Mouse (Mus musculus) Muller cell, postnatal 12 days (primary cell): ENCODE data around the gene Gria4.
A peak's percentile ranks its signal among the peaks of the same experiment; 100 is the strongest.
"Not testable (repeated sequence)": the region's sequence is repeated elsewhere in the genome, so short reads cannot be mapped to it uniquely, and the experiment has no call there.

Experiments used
- DNase-seq: peaks from one replicate; pipeline ENCODE4 v3.0.0-alpha.2; 2015; ENCODE audit errors: inconsistent ontology term

The Gria4 gene

DNA sequence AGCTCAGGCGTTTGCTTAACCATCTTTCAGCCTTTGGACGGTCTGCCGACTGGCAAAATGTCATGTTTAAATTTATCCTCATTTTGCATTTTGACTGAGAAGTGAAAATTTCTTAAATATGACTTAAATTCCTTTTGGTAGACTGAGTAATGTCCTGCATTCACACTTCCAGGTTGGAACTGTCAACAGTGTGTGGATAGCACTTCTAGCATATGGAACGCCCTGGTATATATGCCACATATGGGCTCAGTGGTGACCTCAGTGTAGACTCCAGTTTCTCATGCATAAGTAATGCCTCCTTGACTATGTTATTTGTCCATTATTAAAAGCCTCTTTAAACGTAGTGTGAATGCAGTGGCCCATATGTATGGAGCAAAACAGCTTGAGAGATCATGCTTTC is 222.4 kb downstream of the Gria4 start:
- DNase-seq = no peak

DNA sequence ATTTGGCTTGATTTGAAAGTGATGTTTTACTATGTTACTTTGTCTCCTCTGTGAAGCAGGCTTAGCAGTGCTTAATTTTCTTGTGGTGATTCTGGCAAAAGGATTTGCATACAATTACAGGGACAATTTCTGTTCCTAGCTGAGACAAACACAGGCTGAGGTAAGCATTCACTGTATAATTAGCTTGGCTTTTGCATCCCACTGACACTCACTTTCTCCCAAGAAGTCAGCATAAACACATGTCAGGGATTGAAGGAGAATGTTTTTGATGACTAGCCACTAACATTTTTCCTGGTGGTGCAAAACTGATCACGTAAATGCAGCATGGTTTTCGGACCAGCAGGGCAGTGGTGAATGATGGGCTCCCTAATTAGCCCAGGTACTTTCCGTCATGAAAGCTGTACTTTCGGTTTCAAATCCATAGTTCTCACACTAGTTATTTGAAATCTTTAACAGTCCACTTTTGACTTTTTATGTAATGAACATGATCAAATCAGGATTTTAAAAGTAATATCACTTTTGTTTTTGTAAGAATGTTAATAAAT is 240.5 kb downstream of the Gria4 start:
- DNase-seq = peak; percentile 37

DNA sequence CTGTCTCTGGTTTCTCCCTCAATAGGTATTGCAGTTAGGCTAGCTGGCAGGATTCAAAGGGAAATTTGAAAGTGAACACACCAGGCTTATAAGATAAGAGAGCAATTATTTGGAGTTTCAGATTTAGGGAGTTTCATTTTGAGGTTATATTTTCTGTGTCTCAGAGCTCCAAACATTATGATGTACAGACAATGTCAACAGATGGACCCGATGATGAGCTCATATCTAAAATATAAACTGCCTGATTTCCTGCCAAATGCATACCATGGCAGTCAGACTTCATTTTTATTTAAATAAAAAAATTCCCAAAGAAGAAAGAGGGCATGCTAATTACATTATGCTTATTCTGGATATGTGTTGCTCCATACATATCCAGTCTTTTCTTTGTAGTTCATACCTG is 256.8 kb downstream of the Gria4 start:
- no peak for DNase-seq

DNA sequence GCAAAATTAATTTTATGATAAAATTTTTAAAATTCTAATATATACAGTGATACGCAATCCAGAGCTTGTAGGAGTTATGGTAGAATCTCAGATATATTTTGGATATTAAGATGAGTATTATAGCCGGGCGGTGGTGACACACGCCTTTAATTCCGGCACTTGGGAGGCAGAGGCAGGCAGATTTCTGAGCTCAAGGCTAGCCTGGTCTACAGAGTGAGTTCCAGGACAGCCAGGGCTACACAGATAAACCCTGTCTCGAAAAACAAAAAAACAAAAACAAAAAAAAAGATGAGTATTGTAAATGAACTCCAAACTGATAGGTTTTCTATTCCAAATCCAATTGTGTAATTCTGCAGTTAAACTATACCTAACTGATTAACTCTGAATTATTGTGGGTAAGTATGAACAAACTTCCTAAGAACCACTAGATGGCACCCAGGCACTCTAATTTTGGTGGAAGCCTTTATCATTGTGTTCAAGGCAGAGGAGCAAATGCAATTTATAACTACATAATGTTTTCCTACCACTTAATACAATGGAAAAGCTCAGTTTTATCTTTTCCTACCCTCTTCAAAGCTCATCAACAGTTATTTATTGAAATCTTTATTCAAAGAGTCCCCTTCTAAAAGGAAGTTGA is 259.4 kb downstream of the Gria4 start:
- peak; percentile 48 for DNase-seq

DNA sequence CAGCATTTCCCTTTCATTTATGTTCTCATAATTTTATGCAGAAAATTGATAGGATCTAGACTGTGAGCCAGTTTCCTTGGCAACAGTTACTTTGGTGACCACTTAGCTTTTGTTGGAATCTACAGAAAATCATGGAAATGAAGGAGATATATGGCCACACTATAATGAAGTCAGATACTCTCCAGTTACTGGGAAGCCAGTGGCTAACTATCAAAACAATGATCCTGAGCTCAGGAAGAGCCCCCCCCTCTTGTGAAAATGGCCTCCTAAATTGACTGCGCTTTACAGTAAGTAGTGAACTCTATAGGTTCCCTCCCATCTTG is 281.5 kb downstream of the Gria4 start:
- DNase-seq = no peak

DNA sequence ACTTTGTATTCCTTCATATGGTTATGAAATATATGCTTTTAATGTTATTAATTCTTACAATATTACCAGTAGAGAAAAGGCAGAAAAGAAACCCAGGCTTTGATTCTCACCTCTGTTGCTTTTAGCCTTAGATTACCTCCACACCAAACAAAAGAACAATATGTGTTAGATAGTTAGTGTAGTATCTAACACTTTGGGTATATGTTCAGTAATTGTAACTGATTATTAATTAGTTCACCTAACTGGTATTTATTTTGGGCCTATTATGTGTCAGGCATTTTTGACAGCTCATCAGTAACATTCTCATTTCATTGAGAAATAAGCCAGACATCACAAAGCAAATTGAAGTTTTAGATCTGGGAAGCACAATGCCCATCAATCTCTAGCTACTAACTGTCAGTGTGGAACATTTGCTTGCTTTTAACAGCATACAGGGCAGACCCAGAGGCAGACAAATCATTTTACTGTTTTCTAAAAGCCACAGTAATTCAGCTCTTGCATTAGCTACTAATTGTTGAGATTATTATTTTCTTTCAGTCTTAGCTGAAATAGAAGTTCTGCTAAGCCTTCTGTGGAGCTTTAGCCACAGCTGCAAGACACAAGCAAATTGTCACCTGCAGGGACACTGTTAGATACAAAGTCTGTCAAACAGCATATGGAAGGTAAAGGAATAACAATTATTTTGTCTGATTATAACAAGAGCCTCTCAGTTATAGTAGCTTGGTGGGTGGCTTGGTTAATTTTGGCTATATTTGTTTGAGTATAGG is 282.1 kb downstream of the Gria4 start:
- no peak for DNase-seq

DNA sequence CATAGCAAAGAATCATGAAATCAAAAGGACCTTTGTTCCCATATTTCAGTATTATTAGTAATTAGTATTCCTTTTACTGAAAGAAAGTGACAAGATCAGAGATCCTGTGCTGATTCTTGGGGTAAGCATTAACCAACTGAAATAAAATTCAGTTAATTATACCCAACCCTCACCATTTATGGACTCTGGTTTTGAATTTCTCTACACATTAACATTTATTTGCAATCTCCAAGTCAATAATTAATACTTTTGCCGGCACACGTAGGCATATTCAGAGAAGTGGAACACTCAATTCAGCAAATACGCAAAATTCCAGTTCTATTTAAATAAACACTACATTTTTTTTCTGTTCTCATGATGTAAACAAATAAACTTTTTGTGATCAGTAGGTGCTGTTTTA is 289.9 kb downstream of the Gria4 start:
- DNase-seq = no peak

DNA sequence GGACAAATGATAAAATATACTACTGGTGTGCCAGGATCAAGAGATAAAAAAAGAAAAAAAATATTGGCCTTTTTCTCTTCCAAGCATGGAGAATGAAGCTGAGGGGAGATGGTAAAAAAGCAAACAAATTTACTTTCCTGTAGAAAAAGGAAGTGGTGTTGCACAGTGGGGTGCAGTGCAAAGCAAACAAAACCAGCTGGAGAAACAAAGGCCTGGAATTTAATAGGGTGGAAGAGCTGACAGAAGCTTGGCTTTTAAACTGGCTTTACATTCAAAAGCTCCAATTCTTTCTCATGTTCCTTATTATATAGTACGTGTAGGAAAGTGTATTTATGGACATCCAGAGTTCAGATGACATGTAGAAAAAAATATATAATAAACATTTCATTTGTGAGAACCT is 290.9 kb downstream of the Gria4 start:
- DNase-seq = peak; percentile 17

DNA sequence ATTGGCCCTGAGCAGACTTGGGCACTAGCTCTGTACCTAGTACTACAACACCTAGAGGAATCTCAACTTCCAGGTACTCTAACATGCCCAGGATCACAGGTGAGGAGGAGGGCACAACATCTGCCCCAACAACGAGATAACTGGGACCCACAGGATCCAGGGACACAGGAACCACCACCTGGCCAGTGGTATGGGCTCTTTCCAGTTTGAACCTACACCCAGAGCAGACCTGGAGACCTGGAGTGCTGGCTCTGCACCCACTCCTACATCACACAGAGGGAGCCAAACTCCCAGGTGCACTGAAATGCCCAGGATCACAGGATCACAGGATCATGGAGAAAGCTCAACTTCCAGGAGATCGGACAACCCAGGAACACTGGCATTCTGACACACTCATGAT is 309.6 kb downstream of the Gria4 start:
- no peak for DNase-seq

DNA sequence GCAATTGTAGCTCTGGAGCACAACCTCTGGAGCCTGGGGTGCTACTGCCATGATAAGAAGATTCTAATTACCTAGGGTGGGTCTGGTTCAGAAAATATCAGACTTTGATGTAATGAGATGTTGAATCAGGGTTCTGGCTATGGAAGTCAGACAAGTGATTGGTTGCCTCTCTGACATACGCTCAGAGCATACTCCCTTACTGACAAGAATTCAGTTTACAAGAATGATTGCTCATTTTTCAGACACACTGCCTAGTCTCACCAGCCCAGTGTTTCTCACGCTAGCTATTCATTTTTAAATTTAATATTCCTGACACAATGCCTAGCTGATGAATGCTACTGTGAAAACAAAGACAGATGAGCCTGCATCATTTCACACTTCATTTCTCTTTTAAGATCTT is 311.5 kb downstream of the Gria4 start:
- DNase-seq = peak; percentile 14

DNA sequence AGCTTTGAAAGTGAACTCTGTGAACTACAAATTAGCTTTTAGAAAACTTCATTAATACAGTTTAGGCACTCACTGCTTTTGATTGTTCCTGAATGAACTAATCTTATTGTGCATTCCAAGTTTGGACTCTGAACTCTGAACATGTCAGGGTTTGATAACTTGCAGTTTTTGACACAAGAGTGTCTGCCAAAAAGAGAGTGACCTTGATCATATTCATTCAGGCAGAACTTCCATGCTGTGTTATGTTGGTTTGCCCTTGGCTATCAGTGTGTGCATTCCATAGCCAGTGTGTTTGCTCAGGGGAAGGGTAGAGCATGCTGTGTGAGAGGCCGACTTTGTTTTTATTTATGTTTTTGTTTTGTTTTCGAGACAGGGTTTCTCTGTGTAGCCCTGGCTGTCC is 325.2 kb downstream of the Gria4 start:
- peak; percentile 93 for DNase-seq

DNA sequence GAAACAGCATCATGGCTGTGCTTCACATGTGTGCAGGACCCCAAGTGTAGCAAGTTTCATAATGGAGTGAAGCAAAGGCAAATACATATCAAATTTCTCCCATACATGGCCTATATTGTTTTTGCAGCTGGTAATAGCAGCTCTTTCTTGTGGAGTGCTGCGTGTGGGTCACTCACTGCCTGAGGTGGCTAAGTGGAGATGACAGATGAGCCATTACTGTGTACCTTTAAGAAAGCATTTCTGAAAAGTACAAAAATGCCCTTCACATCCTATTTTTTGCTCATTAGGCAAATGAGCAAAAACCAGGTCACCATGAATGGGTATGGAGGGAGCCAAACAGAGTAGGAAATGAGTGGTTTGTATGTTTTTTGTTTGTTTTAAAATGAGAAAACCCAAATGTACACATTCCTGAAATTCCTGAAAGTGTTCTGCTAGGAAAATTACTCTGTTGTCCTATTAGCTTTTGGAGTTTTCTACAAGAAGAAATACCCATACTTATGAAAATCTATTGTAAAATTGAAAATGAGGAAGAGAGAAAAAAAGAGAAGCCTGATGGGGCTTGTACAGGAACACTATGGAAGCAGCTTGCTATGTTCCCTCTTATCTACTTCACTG is 336.5 kb downstream of the Gria4 start:
- DNase-seq = peak; percentile 91

DNA sequence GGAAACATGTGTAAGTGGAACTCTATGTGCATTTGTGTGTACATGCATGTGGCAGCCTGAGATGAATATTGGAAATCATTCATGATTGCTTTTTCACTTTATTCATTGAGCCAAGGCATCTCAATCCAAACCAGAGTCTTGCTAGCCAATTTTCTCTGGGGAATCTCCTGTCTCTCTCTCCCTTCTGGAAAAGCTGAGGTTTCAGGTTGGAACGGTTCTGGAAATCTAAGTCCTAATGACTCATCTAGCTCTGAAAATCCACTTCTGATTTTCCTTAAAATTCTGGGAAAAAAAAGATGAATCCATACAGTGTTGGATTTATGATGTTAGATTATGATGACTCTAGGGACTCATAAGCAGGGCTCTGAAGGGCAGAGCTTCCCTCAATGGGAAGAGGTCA is 337.8 kb downstream of the Gria4 start:
- peak; percentile 15 for DNase-seq

DNA sequence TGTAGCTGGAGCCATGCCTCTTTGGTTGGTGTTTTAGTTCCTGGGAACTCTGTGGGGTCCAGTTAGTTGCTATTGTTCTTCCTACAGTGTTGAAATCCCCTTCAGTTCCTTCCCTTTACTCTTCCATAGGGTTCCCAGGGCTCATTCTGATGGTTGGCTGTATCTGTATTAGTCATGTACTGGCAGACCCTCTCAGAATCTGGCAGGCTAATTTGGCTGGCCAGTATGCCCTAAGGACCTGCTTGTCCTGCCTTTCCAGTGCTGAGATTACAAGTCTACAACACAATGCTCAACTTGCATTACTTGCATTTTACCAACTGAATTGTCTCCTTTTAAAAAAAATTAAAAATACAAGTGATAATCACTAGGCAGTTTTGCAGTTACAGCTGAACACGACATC is 338.4 kb downstream of the Gria4 start:
- DNase-seq = peak; percentile 54

DNA sequence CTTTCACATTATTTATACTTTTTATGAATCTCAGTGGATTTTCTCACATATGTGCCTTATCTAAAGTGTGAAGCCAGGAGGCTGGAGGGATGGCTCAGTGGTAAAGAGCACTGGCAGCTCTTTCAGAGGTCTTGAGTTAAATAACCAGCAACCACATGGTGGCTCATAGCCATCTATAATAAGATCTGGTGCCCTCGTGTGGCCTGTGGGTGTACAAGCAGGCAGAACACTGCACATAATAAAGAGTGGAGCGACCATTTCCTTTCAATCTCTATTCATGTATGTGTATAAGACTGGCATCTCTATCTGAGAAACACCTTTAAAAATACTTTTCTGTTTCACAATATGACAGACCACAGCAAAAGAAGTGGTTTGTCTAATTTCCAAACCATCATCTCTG is 353.1 kb downstream of the Gria4 start:
- peak; percentile 9 for DNase-seq

DNA sequence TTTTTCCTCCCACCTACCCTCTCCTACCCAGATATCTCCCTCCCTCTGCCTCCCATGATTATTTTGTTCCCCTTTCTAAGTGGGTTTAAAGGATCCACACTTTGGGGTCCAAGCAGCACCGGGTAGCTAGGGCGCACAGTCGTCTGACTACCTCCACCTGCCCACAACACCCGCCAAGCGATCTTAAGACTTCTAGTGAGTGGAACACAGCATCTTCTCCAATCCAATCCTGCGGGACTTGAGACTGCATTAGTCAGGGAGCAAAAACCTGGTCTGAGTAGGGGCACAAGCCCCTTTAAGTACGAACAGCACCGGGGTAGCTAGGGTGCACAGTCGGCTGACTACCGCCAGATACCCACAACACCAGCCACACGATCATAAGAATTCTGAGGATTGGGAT is 395.2 kb downstream of the Gria4 start:
- DNase-seq = not testable (repeated sequence)

DNA sequence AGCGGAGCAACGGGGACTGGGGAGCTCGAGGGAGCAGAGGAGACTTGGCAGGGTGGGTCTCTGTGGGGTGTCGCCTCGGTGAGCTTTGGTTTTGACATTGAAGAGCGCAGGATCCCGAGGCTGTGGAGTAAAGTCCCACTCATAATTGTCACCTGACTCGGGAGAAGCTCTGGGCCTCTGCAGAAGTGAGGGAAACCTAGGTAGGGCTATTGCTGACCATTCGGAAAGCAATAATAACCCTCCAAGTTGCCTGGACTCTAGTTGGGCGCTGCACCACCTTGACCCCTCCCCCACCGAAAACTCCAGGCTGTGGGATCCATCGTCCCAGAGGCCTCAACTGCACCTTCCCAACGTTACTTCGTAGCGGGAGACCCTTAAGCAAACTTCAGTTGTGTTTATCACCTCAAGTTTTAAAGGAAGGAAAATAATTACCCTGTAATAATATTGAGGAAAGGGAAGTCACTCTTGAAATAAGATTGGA is 419.4 kb downstream of the Gria4 start:
- no peak for DNase-seq

DNA sequence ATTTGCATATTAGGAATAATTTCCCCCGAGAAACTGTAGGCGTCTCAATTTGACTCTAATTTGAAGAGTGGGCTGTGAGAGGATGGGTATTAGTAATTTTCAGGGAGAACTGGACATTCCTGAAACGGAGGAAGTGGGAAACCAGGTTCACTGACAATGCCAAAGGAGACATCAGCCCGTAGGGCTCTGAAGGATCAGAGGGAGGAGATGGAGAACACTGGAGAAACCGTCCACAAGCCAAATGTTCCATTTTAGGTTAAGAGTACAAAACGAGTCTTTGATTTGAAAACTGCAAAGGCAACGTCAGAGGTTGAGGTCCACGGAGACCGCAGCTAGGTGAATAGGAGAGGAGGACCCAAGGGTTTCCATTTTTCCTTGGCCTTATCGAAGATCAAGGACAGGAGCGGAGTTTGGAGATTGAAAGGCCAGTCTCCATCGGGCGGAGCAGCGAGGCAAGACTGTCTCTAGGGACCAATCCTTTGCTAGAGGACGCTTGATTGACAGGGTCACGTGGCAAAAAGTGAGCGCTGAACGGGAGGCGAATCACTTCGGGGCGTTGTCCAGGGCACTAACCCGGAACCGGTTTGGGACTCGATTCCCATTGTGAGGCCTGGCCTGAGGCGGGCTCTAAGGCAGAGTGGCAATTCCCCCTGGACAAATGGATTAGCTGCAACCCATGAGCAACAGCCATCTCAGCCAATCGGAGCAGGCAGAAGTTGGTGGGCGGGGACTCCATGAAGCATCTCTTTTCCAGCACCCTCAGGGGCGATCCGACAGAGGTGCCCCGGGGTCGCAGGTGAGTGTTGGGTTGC is 420.0 kb downstream of the Gria4 start, which contains the start of gene Msantd4:
TSS of gene Msantd4 (plus strand) at position 735 of the 812 bp plus-strand sequence.
- DNase-seq = peak; percentile 98
